Mouse (Mus musculus) ovary, postnatal 36 days (tissue): ENCODE data around the gene Grik3.

Source experiments
- DNase-seq: peaks from one replicate; pipeline ENCODE4 v3.0.0; 2022; ENCODE audit warnings: low spot score, mixed read lengths

Grik3 gene

DNA sequence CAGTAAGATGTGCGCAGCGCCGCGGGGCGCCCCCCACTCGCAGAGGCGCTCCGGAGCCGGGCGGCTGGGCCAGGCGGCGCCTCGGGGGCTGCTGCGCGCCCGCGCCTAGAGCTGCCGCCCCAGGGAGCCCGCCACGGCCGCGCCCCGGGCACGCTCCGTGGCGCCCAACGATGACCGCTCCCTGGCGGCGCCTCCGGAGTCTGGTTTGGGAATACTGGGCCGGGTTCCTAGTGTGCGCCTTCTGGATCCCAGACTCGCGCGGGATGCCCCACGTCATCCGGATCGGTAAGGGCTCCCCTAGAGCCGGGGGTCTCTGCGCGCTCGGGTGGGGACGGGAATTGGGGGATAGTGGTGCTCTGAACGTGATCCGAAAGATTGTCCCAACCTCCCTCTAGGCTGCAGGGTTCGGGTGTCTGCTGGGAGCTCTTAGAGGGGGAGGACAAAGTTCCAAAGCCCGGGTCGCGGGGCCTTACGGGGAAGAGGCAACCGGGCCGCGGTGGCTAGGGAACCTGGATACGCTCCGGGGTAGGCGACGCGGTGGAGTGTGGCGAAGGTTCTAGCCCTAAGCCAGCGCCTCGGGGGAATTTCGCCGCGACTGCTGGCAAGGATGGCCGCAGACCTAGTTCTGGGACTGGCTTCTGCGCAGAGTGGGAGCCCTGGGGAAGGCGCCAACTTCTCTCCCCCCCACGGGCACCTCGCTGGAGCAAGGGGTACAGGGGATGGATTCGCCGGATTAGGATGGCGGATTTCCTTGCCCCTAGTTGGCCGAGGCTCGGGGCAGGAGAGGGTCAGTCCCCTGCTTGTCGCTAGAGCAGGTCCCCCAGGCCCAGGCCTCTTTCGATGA lies at the start of gene Grik3:
Gene Grik3 (plus strand): TSS at position 40 of the 844 bp plus-strand sequence.
- DNase-seq, result no peak

DNA sequence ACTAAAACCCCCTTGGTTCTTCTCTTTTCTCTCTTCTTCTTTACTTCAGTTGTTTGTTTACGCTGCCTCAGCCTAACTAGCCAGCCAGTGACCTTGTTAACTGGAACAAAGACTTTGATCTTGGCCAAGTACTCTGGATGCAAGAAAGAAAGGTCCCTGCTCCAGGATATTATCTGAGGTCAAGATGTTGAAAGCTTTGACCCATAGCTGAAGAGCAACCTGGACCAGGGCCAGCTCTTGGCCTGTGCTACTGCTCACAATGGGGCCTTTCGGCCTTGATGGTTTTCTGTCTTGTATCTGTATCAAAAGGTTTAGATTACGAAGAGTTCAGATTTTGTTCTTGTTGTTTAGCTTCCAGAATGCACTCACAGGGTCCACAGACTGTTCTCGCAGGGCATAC lies 48.7 kb upstream of the Grik3 start:
- DNase-seq, result peak; percentile 46

DNA sequence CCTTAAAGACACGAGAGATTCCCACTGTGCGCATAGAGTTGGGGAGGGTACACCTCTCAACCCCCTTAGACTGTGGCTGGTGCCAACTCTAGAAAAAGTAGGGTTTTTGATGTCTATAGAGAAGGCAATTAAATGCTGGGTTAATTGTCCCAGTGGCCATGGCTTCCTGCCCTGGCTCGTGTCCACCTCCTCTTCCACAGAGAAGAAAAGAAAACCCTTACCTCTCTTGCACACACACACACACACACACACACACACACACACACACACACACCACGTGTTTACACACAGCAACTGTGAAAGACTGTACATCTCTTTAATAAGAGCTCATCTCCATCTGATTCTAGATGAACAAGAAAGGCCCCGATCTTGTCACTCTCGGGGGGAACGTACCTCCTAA lies 46.1 kb upstream of the Grik3 start:
- DNase-seq, result no peak

DNA sequence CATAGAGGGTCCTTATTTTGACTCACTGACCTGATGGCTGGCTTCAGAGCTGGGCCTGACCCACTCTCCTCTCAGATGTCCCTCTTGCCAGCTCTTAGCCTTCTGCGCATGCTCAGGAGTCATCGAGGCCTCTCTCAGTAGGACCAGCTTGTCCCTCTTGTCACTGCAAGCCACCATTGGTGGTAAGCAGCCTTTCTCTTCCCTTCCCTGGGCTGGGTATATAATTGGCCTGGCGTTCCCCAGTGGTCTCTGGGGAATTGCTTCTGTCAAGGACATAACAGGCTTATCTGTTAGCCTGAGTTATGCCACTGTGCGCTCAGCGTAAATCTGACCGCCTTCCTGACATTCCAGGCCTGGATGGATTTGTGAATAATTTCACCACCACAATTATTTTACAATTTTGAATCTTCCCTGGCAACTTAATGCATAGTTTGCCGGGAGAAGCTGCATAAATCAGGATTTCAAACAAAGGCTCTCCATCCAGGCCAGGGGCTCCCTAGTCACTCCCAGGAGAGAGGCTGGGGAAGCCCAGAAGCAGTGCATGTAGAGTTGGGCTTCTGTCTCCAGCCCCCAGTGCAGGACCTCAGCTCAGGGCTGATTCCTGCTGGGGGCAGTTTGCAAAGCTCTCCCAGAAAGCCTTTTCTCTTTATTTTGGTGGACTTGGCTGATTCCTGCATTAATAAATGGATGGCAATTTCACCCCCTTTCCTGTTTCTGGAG lies 39.7 kb upstream of the Grik3 start:
- no peak for DNase-seq

DNA sequence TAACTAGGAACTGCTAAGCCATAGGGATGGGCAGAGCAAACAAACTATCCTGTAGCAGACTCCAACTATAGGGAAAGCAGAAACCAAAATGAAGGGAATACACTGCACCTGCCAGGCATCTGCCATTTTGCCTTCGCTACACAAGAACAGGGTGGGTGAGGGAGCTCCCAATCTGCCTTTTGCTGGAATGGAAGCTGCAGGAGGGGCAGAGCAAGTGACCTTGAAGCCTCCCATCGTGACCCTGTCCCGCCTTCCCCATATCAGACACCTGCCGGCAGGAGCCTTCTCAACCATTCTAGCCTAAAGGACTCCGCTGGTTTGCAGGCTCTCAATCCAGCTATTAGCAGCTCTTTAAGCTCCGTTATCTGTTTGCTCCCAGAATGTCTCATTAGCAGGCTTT lies 38.7 kb upstream of the Grik3 start:
- DNase-seq, result no peak

DNA sequence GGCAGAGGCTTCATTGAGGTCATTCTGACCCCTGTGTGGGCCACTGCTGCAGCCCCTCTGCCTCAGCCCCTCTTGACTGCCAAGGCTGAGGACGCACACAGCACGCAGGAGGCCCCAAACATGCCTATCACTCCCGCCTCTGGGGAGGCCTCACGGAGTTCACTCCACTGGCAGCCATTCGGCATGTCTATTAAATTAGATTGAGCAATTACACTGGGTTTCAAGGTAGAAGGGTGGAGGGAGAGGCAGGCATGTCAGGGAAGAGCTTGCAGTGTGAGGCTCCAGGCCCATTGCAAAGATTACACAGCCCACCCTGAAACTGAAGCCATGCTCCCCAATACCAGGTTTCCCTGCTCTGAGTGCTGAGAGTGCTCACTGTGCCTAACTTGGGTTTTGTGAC lies 34.0 kb upstream of the Grik3 start:
- no peak for DNase-seq

DNA sequence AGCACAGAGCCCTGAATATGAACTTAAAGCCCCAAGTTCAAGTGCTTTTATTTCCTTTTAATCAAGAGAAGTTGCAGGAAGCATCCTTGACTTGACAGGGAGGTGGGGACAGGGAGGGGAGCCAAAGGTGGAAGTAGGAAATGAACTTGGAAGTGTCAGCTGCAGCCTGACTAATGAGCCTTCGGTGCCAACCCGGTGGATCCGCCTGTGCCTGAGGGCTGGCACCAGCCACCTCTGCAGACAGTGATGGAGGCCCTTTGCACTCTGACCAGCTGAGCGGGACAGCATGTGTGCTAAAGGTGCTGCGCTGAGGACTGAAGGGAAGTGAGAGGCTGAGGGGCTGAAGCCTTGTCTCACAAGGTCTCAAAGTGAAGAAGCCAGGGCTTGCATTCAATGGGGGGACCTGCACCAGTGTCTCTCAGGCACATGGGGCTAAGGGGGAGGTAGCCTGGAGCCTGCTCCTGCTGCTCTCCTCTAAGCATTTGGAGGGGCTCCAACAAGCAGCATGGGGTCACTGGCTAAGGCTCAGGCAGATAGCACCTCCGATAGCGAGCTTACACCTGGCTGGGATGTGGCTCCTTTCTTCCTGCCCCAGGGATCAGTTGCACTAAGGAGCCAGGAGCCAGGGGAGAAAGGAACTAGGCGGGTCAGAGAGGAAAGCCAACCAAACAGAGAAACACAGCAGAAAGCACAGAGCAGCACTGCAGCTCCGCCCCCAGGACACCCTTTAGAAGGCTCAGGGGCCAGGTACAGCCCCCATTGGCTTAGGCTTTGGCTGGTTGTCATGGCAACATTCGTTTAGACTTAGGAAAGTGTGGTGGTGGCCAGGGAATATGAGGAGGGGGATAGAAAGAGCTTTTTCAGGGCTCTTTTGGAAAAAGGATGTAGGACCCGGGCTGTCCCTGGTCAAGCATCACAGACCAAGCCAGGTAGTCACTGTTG lies 33.1 kb upstream of the Grik3 start:
- DNase-seq, result no peak

DNA sequence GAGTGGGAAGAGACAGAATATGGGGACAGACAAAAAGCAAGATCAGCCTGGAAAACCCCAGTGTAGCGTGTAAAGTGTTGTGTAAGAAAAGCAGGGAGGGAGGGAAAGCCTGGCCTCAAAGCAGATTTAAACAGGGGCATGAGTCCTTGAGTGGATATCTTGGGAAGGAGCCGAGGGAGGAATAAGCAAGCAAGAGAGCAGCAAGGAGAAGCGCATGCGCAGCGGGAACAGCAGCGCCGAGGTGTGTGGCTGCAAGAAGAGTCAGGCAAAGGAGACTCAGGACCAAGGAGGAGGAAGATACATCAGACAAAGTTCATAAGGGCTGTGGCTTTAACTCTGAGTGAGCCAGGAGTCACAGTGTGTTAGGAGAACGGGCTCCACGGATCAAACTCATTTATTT lies 30.7 kb upstream of the Grik3 start:
- DNase-seq, result peak; percentile 63

DNA sequence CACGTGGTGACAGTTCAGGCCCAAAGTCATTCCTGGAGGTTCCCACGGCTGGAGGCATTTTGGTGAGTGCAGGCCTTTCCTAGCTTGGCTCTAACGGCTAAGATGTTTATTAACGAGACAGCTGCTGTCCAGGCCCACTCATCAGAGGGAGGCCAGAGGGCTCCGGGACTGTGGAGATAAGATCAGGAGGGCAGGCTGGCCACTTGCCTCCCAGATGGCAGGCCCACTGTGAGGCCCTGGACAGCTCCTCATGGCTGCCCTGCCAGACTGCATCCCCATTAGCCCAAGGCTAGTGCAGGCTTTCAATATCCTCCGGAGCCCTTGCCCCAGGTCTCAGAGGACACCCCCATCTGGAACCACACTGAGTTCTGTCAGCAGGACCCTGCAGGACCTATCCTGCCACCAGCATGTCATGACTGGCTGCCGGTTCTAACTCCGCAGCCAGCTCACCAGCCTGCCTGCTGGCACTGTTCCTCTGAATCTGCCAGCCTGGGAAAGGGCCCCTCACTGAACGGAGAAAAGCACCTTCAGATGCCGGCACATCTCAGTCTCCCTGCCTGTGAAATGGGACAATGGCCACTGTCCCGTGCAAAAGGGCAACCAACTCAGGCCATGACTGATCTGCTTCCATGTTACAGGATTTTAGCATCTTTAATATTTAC lies 20.7 kb upstream of the Grik3 start:
- no peak for DNase-seq

DNA sequence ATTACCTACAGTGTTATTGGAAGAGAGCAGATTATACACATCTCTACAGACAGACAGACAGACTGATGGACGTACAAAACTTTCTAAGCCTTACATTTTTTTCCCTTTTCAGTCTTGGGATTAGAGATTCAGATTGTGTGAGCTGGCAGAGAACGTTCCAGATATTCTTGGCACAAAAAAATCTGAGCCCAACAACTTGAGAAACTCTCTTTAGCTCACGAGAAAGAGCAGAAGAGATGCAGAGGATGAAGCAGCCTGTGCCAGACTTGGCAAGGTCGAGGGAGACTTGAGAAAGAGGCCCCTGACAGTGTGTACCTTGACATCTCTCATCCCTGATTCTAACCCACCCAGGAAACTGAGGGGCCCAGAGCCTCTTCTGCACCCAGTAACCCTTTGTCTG lies 15.6 kb upstream of the Grik3 start:
- no peak for DNase-seq

DNA sequence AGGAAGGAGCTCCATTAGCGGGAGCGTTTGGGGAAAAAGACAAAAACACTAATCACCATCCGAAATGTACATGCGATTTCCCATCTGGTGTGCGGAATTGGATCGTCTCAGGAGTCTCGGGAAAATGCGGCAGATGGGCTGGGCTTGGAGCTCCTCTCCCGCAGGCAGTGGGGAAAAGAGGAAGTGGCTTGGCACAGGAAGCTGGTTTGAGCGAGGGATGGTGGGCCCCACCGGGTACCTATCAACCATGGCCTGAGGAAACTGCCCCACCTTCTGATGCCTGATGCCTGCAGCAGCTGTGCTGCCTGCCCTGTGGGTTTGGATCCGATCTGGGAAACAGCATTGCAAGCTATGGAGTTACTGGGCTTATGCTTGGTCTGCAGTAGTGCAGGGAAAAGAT lies 12.4 kb upstream of the Grik3 start:
- DNase-seq, result no peak

DNA sequence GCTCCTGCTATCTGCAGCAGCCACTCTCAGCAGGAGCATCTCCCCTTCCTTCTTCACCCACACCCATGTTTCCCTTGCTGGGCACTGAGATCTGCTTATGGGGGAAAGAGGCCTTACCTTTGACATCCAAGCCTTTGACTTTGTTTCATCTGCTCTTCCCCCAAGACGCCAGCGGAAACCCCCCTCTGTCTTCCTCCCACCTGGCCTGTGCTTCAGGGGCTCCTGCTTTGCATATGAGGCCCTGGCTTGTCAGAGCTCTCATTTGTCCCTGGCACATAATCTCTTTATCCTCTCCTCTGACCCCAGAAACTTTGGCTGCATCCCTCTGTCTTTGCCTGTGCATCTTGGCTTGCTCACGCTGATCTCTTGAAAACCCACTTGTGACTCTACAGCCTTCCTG lies 9.2 kb upstream of the Grik3 start:
- DNase-seq, result no peak

DNA sequence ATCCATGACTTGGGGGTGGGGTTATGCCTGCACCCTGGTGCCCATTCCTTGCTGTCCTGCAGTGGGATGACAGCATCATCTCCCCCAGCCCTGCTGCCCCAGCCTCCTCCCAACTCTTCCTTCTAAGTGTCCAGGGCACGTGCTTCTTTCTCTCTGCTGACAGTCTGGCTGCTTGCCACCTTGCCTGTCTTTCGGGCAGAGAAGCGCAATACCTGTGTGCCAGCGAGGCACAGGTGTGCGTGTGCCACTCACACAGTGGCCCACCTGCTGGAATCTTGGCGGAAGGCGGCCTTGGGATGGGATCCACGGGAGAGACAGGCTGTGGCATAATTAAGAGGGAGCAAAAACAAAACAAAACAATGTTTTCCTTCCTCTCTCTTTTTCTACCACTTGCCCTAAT lies 6.4 kb upstream of the Grik3 start:
- DNase-seq, result no peak

DNA sequence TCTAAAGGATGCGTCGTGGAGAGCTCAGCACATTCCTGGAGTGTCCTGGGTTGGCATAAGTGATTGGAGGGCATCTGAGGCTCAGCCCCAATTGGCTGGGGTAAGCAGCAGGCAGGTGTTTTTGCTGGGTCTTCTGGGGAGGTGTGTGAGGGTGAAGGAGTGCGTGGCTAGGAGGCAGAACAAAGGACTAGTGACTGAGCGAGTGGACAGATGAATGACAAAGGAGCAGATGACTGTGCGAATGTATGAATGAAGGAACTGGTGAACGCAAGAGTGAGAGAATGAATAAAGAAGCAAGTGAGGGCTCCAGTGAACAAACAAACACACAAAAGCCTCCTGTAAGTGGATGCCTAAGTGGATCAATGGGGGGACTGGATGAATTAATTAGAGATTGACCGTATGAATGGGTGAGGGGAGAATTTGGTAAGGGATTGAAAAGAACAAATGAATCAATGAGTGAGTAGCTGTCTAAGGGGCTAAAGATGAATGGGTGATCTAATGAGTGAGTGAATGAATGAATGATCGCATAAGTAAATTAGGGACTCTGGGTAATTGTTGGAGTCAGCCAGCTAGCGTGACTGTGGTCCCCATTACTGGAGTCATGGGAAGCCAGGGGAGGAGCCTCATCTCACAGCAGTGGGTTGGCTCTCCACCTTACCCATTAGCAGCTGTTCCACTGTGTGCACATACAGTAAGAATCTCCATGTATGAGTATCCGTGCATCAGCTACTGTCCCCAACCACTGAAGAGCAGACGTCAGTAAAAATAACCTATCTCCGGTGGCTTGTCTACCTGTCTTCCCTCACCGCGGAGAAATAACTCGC lies 4.9 kb upstream of the Grik3 start:
- no peak for DNase-seq

DNA sequence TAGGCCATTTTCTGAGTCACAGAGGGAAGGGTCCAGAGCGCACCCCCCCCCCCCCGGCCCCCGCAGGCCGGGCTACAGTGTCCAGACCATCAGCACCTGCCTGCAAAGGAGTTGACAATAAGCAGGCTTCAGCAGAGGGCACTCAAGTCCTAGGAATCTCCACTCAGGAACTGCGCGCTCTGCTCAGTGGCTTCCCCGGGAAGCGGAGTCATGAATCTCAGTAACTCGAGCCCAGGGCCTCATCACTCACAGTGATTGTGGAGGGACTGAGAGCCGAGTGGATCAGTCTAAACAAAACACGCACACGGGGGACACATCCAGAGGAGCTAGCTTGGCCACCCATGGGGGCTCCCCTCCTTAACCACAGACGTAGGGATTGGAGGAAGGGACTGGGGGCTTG lies 3.9 kb upstream of the Grik3 start:
- no peak for DNase-seq

DNA sequence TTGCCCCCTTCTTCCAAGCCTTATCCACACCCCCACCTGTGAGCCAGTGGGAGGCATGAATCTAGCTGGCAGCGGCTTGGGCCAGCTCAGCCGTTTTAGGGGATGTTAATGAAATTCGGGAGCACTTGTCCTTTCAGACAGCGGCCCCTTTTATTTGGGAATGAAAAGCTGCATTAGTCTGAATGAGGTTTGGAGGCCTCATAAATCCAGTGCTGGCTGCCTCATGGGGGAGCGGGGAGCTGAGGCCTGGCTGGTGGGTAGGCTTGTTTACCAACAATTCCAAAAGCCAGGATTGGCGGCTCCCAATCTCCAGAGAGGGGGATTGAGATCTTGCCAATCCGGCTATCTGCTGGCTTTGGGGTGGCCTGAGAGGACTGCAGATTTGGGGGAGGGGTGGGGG lies 3.5 kb upstream of the Grik3 start:
- no peak for DNase-seq

DNA sequence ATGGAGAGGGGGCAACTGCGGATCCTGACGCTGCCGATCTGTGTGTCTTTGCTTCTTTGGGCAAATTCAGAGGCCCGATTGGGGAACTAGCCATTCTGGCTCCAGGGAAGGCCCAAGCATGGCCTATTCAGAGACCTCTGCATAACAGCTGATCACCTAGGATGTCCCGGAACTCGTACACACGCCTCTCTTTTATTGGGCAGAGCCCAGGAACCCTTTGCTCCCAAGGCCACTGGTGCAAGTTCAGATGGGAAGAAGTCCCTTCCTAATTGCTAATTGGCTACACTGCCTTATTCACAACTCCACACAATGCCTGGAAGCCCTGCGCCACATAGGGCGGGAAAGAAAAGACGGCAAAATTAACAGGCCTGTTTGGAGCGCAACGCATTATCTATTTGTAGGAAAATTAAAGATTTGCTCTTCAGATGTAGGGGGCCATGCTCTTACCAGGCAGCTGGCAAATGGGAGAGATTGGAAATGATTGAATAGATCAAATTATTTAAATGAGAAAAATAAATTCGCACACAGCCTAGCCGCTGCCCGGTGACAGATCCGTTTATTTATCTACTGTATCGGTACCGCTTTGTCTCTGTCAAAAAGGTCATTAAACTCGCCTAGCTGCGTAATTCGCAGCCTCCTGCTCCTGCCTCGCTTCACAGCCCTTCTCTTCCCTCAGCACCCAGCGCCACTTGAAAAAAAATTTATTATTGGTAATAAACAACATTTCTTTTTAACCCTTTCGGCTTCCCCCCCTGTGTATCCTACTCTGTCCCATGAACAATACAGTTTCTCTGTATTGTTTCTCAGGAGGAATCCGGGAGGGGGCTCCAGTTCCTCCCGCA lies 1.5 kb upstream of the Grik3 start:
- no peak for DNase-seq

DNA sequence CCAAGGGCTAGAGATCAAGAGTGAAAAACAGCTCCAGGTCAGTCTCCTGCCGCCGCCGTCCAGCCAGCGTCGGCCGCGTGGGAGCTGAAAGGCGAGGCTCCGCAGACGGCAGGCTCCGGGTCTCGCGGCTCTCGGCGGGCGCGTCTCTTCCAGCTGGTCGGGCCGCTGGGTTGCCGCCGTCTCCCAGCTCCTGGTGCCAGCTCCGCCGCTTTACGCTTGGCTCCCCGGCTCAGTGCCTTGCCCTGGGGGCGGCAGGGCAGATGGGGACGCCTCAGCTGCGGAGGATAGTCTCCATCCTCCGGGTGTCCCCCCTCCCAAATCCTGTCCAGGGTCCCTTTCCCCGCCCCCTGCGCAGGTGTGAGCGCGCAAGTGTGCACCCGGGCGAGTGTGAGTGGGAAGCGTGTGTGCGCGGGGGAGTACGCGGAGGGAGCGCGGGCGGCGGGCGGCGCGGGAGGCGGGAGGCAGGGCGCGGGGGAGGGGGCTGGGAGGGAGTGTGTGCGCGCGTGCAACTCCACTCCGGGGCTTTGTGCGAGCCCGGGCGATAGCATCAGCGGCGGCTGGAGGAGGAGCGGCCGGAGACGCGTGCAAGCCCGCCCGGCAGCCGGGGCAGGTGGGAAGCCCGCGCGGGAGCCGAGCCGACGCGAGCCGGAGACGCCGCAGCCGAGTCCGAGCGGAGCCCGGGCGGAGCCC lies 454 bp upstream of the Grik3 start:
- peak; percentile 61 for DNase-seq

DNA sequence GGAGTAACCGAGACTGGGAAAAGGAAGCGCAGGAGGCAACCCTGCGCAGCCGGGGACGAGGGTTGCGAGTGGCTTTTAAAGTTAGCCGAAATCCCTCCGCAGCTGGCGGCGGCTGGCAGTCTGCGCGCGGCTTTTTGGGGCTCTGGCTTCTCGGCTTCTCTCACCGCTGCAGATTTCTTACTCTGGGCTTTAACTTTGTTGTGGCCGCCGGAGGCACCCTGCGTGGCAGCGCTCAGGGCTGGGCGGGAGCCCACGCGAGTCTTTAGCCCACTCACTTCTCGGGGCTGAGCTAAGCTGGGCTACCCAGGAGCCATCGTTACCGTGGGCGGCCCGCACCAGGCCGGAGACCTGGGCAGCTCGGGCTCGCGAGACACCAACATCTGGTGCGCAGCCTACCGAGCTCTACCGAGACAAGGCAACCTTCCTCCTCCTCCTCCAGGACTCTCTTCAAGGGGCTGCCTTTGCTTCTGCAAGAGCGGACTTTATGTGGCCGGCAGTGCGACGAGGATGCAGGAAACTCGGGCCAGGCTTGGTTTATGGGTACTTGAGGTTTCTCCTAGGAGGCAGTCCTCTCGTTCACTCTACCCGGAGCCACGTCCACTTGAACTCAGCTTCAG lies 1.1 kb downstream of the Grik3 start:
- DNase-seq, result peak; percentile 8
